Mouse (Mus musculus) limb, embryonic 14.5 days (tissue): Measurements from ENCODE around the gene Tomm34. TPM values are rescaled to one million over a fixed set of nuclear protein-coding genes. Genes with fewer than 3 reads are reported as not detected.

ENCODE experiments used
- ATAC-seq: fragments of 200-750 bp; cut with Nextera tagmentation; 2 replicates; pipeline ENCODE4 v1.8.0; 2017; ENCODE audit warnings: low read depth, moderate number of reproducible peaks, moderate TSS enrichment; ENCODE audit not compliant: low FRiP score
- DNase-seq: peaks from one replicate; pipeline ENCODE4 v3.0.0-alpha.2; 2015; ENCODE audit warnings: low spot score
- H3K27ac ChIP-seq: fragments of 300-500 bp; sonication (generic); replicated peaks from 2 replicates; pipeline ENCODE4 v1.5.1; 2014; ENCODE audit warnings: low read depth, mild to moderate bottlenecking, low read length, moderate library complexity, mixed read lengths
- H3K27me3 ChIP-seq: fragments of 300-500 bp; sonication (generic); 2 replicates; pipeline ENCODE4 v1.6.1; 2014; ENCODE audit warnings: low read length, mixed read lengths; ENCODE audit not compliant: control insufficient read depth, insufficient read depth
- H3K36me3 ChIP-seq: fragments of 300-500 bp; sonication (generic); 2 replicates; pipeline ENCODE4 v1.6.1; 2014; ENCODE audit warnings: mild to moderate bottlenecking, low read length, moderate library complexity, mixed read lengths; ENCODE audit not compliant: control insufficient read depth, insufficient read depth
- H3K4me1 ChIP-seq: fragments of 300-500 bp; sonication (generic); 2 replicates; pipeline ENCODE4 v1.6.1; 2014; ENCODE audit warnings: antibody characterized with exemption, low read length, mixed read lengths; ENCODE audit not compliant: control insufficient read depth, insufficient read depth
- H3K4me2 ChIP-seq: fragments of 300-500 bp; sonication (generic); replicated peaks from 2 replicates; pipeline ENCODE4 v1.6.1; 2014; ENCODE audit warnings: low read depth, mild to moderate bottlenecking, low read length, moderate library complexity; ENCODE audit not compliant: severe bottlenecking
- H3K4me3 ChIP-seq: fragments of 300-500 bp; sonication (generic); replicated peaks from 2 replicates; pipeline ENCODE4 v1.5.1; 2014; ENCODE audit warnings: low read length
- H3K9ac ChIP-seq: fragments of 300-500 bp; sonication (generic); 2 replicates; pipeline ENCODE4 v1.6.1; 2014; ENCODE audit warnings: mild to moderate bottlenecking, low read depth, low read length, moderate library complexity; ENCODE audit not compliant: severe bottlenecking
- H3K9me3 ChIP-seq: fragments of 300-500 bp; sonication (generic); 2 replicates; pipeline ENCODE4 v1.6.1; 2016; ENCODE audit warnings: low read length; ENCODE audit not compliant: control insufficient read depth
- POLR2A ChIP-seq: fragments of 200-500 bp; IDR thresholded peaks from 2 replicates; pipeline ENCODE4 v1.8.0; 2012; ENCODE audit warnings: inconsistent platforms, mild to moderate bottlenecking, moderate library complexity, borderline replicate concordance; ENCODE audit not compliant: insufficient read depth, insufficient read length; ENCODE audit errors: extremely low read depth
- WGBS: fragments of 180-500 bp; shearing (Covaris S2); extraction: QIAGEN DNeasy Blood & Tissue Kit; methylation state at CpG from one replicate; pipeline ENCODE4 v1.1.7; 2014; 5-methylcytosine and 5-hydroxymethylcytosine counted together
- polyA plus RNA-seq, 2 experiments: library from polyadenylated mRNA; depleted of rRNA in 1 of 2; stranded (reverse) in 1 of 2; unstranded in 1 of 2; fragments of >200 nt; fragmentation: Nextera tagmentation in 1 of 2; extraction: Ambion mirVana in 1 of 2; gene quantifications; 2 replicates each; pipeline versions ENCODE4 v1.2.1 to v1.2.3; 2012 to 2014

Tomm34 gene
- polyA plus RNA-seq, 2 experiments, result 39.1 to 50.1 TPM

DNA sequence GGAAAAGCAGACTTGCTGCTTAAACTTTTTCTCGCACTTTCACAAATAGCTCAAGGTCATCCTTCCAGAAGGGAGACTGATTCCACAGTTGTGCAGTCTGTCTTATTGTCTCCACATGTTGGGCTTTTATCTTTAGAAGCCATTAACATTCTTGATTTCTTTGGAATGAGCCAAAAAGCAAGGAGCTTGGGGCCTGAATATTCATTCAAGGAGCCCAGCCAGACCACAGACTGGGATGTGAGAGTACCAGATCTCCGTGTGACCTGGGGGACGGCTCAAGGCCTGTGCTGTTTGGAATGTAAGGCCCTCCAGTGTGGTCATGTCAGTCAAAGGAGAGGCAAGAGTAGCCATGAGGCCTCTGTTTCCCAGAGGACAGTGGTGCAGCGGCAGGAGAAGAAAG lies 37.5 kb upstream of the Tomm34 start:
- DNase-seq, result peak; percentile 21
- Histone ChIP-seq H3K9me3 (no peaks in the 10 kb centered on the region), H3K9ac (no peak overlapping the region), H3K4me2 (no peak overlapping the region), H3K4me1 (peaks cover 26% of the 10 kb centered on the region), H3K27ac (0 out of 2 replicates have a peak overlapping the region, but pooled peaks have one; percentile 16), H3K27me3 (no peaks in the 10 kb centered on the region), H3K36me3 (peaks cover 18% of the 10 kb centered on the region; the same call in 1 of the 2 replicates), H3K4me3 (no peak overlapping the region)
- WGBS, result 37% methylated on average over 4 of the region's 4 CpGs
- no peak for TF ChIP-seq POLR2A
- ATAC-seq, result peak; percentile 61

DNA sequence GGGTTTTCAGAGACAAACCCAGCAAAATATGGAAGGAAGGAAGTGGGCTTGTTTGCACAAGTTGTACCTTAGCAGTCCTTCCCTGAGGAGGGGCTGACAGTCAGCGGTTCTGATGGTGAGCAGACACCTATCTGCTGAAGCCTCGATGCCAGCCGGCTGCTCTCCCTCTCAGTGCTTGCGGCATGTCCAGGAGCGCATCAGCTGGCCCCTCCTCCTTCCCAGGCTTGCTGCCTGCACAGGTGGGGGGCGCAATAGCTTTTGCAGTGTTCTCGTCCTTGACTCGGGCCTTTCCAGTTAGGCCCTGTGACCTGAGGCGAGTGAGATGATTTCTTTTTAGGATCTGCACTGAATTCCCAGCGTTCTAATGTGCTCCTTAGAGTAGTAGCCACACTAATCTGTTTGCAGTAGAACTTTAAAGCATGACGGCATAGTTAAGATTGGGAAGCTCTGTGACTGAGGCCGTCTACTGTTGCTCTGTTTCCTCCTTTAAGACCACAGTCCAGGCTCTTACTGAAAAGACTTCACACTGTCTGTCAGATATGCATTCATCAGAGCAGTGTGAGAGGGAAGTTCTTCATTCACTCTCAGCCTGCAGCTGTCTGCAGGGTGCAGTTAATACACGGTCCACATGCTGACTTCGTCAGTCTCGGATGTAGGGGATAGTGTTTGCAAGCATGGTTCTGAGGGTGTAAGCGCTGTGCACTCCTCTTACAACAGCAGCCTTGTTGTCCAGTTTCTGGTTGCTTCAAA lies 36.3 kb upstream of the Tomm34 start:
- H3K9me3 ChIP-seq, result no peaks in the 10 kb centered on the region
- H3K4me1 ChIP-seq, result peaks cover 26% of the 10 kb centered on the region
- H3K36me3 ChIP-seq, result peaks cover 17% of the 10 kb centered on the region; the same call in 1 of the 2 replicates
- ATAC-seq (no peak), DNase-seq (no peak)
- H3K4me2 ChIP-seq, result no peak overlapping the region
- no peak overlapping the region for H3K4me3 ChIP-seq
- H3K9ac ChIP-seq, result no peak overlapping the region
- no peaks in the 10 kb centered on the region for H3K27me3 ChIP-seq
- TF ChIP-seq POLR2A, result no peak
- peak overlapping the region; percentile 14; the same call in 1 of the 2 replicates for H3K27ac ChIP-seq
- 70% methylated on average over 16 of the region's 16 CpGs for WGBS

DNA sequence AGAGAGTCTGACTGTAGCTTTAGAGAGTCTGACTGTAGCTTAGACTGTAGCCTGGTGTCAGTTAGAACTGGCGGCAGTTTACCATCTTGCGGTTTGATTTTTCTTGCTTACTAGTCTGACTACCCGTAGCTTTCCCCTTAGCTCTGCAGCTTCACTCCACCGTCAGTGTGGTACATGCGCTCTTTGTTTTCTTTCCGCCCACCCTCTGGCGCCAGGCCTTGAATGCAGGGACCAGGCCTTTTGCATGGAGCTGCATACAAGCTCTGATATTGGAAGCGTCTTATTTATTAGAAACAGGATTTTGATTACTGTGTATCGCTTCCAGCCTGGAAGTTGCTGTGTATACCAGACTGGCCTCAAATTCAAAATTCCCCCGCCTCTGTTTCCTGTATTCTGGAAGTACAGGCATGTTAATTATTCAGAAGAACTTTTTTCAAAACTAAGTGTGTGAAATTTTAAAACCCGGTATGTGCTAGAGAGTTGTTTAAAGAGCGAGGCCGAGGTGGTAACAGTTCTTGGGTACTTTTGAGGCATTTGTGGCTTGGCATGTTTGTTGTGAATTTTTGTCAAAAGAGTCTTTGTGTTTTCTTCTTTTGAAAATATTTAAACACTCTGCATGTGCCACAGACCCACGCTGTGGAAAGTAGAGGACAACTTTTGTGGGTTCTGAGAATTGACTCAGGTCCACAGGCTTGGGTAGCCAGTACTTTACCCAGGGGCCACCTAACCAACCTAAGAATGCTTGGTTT lies 35.5 kb upstream of the Tomm34 start:
- H3K27me3 ChIP-seq, result no peaks in the 10 kb centered on the region
- no peak overlapping the region for H3K4me2 ChIP-seq
- TF ChIP-seq POLR2A, result no peak
- peaks cover 21% of the 10 kb centered on the region; the same call in 1 of the 2 replicates for H3K36me3 ChIP-seq
- 74% methylated on average over 14 of the region's 14 CpGs for WGBS
- H3K4me1 ChIP-seq, result peaks cover 24% of the 10 kb centered on the region
- H3K9ac ChIP-seq, result no peak overlapping the region
- peak overlapping the region; percentile 14 for H3K27ac ChIP-seq
- no peak for DNase-seq
- no peaks in the 10 kb centered on the region for H3K9me3 ChIP-seq
- H3K4me3 ChIP-seq, result no peak overlapping the region
- ATAC-seq, result no peak

DNA sequence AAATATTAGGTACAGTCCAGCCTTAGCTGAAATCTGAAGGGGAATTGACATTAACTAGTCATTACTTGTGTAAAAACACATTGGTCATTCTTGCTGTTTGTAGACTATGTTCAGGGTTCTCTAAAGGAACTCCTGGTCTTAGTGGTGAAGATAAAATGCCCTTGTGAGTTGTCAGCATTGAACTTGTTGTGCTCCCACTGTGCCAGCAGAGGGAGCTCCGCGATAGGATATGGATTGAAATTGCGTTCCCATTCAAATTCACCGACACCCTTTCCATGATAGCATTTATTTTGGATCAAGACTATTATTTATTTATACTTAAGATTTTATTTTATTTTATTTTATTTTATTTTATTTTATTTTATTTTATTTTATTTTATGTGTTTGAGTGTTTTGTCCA lies 32.5 kb upstream of the Tomm34 start:
- DNase-seq (peak; percentile 69), ATAC-seq (peak; percentile 2; the same call in 1 of the 2 replicates)
- WGBS, result 25% methylated on average over 4 of the region's 4 CpGs
- H3K27ac ChIP-seq, result no peak overlapping the region
- H3K27me3 ChIP-seq, result no peaks in the 10 kb centered on the region
- no peak overlapping the region for H3K4me2 ChIP-seq
- TF ChIP-seq POLR2A, result no peak
- peaks cover 45% of the 10 kb centered on the region for H3K36me3 ChIP-seq
- peaks cover 20% of the 10 kb centered on the region for H3K4me1 ChIP-seq
- no peak overlapping the region for H3K4me3 ChIP-seq
- no peak overlapping the region for H3K9ac ChIP-seq
- no peaks in the 10 kb centered on the region for H3K9me3 ChIP-seq

DNA sequence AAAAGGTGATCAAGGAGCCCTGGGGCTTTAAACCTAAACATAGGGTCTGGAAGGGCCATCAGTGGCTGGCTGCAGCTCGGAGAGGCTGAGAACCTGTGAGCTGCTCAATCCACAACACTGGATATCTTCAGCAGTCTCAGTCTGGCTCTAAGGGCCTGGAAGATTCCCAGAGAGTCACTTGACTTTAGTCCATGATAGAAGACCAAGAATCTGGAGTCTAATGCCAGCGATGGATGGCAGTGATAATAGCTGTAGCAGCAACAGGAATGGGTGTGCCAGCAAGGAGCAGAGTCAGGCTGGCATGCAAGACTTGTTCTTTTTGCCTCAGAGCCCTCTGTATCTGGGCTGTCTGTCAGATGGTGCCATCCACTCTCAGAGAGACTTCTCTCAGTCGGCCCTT lies 31.4 kb upstream of the Tomm34 start:
- ATAC-seq, result no peak
- Histone ChIP-seq H3K9me3 (no peaks in the 10 kb centered on the region), H3K4me3 (no peak overlapping the region), H3K4me2 (no peak overlapping the region), H3K9ac (no peak overlapping the region), H3K27me3 (no peaks in the 10 kb centered on the region), H3K4me1 (peaks cover 10% of the 10 kb centered on the region), H3K27ac (no peak overlapping the region), H3K36me3 (peaks cover 52% of the 10 kb centered on the region)
- 77% methylated on average over 3 of the region's 3 CpGs for WGBS
- TF ChIP-seq POLR2A, result no peak
- no peak for DNase-seq
